Mouse (Mus musculus) gastrocnemius, postnatal 4 days (tissue): ENCODE data around the gene Ssc4d. TPM values are rescaled to one million over a fixed set of nuclear protein-coding genes. Genes with fewer than 3 reads are reported as not detected.

Experiments used
- DNase-seq, 2 experiments: peaks; one replicate each; pipeline ENCODE4 v3.0.0; 2021 to 2022; ENCODE audit warnings: low spot score in 2 of 2, mixed read lengths in 2 of 2
- total RNA-seq, 2 experiments: library from RNA; stranded (reverse); gene quantifications; 2 replicates each; pipeline ENCODE4 v1.2.3; 2021

The Ssc4d gene
- total RNA-seq, 2 experiments from 2014 or later = 1.3 to 1.6 TPM

DNA sequence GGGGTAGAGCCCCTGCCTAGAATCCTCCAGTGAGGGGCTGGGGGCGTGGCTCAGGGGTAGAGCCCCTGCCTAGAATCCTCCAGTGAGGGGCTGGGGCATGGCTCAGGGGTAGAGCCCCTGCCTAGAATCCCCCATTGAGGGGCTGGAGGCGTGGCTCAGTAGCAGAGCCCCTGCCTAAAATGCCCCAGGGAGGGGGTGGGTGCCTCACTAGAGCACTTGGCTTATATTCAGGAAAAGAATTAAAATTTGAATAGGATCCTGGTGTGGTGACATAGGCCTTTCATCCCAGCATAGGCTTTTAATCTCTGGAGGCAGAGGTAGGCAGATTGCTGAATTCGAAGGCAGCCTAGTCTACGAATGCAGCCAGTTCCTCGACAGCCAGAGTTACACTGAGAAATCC lies 5.0 kb upstream of the Ssc4d start:
- no peak for DNase-seq

DNA sequence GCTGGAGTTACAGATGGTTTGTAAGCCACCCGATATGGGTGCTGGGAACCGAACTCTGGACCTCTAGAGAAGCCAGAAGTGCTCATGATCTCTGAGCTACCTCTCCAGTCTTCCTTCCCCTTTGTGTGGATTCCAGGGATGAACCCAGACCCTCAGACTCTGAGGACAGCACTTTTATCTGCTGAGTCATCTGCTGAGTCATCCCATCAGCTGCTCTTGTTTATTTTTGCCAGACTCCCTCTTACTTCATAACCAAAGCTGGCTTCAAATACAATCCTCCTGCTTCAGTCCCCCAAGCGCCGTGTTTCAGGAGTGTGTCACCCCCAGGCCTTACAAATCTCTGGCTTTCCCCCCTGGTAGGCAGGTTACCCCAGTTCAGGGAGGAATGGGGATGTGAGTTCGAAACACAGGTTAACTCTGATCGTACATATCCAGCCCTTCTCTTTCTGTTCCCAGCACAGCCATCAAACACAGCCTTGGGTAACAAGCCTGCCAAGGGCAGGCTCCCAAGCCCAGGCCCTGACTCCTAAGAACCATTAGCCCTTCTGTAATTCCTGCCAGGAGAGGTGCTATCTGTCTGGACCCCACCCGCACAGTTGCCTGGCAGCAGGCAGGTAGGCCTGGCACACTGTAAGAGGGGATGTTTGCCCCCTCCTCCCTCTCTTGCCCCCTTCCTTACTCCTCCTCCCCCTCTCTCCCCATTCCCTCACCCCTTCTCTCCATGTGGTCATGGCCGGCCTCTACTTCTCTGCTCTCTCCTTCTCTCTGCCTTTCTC lies 1.8 kb upstream of the Ssc4d start:
- DNase-seq = no peak

DNA sequence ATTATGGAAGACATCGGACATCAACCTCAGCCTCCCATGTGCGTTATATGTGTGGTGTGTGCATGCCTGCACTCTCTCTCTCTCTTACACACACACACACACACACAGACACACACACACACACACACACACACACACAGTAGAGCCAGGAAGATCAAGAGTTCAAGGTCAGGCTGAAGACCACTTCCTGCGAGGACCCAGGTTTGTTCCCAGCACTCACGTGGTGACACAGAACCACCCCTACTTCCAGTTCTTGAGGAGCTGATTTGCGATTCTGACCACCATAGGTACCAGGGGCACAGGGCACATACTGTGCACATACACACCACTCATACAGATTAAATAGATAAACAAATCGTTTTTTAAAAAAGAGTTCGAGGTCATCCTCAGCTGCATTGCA lies 2.5 kb downstream of the Ssc4d start:
- no peak for DNase-seq

DNA sequence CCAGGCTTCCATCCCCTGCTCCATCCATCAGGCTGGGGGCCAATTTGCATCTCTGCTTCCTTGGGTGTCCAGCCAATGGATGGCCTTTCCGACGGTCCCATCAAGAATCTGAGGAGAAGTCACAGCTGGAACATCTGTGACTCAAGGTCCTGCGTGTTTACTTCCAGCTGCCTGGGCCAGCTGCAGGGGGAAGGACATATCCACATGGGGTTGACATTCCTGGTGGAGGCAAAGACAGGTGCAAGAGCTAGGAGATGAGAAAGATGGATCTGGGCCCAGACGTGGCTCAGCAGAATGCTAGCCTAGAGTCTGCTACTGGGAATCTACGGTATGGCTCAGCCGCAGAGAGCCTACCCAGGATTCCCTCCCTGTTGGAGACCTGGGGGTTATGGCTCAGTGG lies 4.1 kb downstream of the Ssc4d start:
- no peak for DNase-seq

DNA sequence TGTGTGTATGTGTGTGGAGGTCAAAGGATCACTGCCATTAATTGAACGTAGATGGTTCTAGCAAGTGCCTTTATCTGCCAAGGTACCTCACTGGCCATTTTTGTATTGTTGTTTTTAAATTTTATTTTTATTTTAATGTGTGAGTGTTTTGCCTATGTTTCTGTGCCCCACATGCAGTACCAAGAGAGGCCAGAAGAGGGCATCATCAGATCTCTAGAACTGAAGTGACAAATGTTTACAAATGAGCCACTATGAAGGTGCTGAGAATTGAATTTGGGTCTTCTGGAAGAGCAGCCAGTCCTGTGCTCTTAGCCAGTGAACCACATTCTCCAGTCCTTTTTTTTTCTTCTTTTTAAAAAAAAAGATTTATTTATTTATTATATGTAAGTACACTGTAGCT lies 5.5 kb downstream of the Ssc4d start:
- no peak for DNase-seq

DNA sequence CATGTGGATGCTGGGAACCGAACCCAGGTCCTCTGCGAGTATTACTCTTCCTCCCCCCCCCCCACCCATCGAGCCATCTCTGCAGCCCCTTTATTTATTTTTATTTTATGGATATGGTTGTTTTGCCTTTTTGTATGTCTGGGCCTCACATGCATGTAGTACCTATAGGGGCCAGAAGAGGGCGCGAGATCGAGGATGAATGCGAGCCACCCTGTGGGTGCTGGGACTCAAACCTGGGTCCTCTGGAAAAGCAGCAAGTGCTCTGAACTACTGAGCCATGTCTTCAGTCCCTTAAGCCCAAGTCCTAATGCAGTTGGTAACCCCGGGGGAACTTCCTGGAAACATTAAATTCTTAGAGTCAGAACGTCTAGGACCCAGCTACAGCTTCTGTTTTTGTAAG lies 7.5 kb downstream of the Ssc4d start:
- DNase-seq = no peak

DNA sequence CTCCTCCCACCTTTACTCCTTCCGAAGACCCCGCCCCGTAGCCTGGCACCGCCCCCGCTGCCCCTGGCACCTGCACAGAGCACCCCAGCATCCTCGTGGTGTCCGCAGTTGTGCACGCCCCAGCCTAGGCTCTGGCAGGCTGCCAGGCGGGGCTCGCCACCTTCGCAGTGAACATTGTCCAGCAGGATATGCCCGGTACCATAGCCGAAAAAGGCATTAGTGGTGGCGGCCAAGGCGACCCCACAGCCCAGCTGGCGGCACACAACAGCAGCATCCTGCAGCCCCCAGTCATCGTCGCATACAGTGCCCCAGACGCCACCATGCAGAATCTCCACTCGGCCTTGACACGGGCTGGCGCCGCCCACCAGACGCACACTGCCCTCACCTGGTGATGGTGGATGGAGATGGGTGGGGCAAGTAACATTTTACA lies 8.8 kb downstream of the Ssc4d start:
- no peak for DNase-seq

DNA sequence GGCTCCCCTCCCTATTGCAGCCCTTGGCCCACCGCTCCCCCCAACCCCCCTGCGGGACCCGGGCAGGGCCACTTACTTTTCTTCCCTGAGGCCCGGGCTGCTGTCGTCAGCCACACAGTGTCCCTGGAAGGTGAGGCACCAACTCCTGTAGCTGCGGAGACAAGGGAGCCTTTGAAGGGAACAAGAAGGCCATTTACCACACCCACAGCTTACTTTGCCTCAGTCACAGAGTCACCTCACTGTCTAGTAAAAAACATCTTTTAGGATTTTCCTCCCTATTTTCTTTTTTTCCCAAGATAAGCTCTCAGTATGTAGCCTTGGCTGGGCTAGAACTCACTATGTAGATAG lies 11.1 kb downstream of the Ssc4d start:
- DNase-seq = no peak

DNA sequence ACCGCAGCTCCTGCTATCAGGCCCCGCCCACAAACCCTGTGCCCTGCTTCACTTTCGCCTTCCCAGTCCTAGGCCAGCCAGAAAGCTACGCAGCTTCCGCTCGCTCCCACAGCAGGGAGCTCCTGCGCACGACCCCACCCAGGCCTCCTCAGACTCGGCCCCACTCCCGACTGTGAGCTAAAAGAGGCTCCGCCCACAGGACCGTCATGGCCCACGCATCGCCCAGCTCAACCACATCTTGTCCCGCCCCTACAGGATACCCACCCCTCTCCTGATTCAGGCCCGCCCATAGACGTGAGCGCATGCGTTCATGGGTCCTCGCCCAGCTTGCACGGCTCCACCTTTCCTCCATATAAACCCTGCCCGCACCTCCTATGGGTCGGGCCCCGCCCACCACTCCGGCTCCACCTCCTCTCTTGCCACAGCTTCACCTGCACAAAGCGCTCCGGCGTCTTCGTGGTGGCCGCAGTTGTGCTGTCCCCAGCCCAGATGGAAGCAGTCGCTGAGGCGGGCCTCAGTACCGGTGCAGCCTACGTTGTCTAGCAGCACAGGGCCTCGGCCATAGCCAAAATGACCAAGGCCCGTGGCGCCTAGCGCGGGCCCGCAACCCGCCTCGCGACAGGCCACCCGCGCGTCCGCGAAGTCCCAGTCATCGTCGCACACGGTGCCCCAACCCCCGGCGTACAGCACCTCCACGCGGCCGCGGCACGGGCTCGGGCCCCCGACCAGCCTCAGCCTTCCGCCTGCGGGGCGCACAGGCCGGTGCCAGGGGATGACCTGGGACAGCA lies 11.6 kb downstream of the Ssc4d start:
- DNase-seq = peak; percentile 87 to 97

DNA sequence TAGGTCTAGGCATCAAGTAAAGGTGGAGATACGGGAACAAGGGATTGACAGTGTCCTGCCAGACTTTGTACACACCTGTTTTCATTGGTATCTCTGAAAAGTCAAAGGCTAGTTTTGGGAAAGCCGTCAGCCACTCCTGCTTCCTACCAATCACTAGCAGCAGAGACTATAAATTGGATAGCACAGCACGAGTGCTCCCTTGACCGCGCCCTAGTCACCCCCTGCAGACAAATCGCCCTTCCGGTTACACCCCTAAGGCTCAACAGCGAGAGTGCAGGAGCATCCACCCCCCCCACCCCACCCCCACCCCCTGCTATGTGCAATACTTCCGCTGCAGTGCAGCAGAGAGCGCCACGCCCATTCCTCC lies 12.2 kb downstream of the Ssc4d start:
- no peak for DNase-seq

DNA sequence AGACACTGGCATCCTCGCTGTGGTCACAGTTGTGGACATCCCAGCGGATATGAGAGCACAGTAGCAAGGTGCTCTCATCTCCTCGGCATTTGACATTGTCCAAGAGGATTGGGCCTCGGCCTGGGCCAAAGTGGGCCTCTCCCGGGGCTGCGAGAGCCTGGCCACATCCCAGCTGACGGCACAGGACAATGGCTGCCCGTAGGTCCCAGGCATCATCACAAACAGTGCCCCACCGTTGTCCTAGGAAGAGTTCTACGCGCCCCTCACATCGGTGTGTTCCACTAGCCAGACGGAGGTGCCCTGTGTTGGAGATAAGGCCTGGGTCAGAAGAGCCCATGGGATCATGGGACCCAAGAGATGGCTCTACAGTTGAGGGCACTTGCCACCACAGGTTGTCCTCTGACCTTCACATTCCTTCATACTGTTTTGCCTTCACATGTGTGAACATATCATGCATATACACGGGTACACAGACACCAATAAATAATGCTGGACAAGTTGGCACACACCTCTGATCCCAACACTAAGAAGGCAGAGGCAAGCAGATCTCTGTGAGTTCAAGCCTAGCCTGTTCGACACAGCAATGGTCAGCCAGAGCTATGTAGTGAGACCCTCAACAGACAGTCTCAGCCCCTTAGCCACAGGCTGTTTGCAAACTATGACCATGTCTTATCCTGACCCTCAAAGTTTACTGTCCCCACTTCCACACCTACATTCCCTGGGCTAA lies 13.3 kb downstream of the Ssc4d start:
- no peak for DNase-seq

DNA sequence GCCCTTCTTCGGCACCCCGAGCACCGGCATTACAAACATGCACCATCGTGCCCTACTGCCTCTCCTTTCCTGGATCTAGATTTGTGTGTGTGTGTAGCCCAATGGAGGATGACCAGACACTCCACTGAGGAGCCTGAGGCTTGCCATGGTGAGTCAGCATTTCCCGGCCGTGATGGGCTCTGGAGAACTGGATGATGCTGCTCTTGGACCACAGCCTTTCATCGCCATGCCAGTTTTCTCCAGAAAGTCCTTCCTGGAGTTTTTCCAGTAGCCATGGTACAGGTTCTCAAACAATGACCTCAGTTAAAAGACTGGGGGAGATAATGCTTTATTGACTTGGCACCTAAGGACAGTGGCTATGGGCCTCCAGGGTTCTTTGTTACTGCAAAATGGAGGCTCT lies 14.4 kb downstream of the Ssc4d start:
- no peak for DNase-seq

DNA sequence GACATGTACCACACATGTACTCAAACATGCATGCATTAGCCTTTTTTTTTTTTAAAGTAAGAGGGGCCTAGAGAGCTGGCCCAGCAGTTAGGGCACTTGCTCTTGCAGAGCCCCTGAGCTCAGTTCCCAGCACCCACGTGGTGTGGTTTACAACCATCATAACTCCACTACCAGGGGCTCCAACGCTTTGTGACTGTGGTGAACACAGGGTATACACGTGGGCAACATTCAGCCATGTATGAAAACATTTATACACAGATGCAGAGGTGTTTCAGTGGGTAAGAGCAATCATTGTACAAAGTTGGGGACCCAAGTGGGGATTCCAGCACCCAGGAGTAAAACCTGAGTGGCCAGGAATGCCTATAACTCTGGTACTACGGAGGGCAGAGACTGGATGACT lies 16.0 kb downstream of the Ssc4d start:
- no peak for DNase-seq

DNA sequence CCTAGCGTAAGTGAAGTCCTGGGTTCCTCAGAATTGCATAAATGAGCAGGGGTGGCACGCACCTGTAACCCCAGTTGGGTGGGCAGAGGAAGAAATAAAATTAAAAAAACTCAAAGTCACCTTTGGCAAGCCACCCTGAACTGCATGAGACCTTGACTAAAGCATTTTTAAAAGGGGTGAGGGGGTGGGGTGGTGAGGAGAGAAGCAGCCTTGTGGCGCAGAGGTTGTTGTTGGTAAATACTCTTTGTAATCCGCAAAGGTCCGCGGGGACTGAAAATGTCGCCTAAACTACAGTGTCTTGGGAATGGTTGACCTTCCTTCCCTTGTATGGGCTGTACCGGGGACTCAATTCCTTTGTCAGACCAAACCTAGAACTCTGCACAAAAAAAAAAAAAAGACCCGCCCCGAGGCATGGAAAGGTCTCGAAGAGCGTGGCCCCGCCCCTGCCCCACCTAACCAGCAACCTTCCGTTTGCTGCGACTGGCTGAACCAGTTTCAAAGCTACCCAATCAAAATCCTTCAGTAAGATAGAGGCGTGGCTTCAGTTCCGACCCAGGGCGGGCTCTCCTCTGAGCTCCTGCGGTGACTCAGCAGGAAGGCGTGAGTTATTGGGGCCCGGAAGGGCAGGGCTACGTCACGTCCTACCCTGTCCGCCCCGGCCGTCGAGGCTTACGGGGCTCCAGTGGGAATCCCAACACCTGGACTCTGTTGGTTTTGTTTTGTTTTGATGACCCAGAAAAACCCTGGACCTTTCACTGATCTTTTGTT lies 16.9 kb downstream of the Ssc4d start:
- DNase-seq = peak; percentile 78 to 92

DNA sequence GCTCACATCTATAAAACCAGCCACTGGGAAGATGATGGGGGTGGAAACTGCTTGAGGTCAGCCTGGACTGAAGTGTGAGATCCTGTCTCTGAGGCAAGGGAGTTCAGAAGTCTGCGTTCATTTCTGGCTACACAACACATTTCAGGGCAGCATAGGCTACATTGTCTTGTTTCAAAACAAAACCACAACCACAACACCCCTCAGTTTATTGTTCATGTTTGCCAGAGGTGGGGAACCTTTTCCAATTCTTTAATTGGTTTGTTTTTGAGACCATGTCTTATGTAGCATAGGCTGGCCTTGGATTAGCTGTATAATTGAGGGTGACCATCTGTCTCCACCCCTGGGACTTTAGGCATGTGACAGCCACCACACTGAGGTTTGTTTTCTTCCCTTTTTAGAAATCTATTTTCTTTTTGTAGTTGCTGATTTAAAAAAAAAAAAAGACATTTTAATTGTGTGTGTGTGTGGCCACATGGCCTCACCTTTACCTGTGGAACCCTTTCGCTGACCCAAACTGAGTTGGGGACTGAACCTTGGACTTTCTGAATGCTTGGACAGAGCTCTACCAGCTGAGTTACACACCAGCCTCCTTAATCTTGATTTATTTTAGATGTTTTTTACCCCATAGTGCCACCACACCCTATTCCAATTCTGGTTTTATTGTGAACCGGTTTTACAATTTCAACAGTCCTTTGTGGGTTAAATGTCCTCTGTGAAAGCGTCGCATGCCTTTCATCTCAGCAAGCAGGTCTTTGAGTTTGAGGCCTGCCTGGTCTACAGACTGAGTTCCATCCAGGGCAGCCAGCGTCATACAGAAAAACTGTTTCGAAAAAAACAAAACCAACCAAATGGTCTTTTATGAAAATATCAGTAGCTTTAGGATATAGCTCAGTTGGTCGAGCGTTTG lies 17.8 kb downstream of the Ssc4d start:
- DNase-seq = no peak

DNA sequence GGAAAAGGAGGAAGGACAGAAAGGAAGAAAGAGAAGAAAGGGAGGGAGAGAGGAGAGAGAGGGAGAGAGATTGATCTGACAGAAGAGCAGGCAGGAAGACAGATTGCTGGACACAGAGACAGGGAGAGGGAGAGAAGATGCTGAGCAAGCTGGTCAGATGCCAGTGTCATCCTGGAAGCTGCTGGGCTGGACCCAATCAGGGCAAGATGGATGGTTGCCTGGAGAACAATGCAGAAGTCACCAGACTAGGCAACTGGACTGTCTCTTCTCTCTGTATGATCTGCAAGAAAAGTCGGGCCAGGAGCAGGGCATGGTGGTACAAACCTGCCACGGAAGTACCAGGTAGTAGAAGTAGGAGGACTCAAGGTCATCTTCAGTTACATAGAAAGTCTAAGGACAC lies 21.5 kb downstream of the Ssc4d start:
- DNase-seq = no peak

DNA sequence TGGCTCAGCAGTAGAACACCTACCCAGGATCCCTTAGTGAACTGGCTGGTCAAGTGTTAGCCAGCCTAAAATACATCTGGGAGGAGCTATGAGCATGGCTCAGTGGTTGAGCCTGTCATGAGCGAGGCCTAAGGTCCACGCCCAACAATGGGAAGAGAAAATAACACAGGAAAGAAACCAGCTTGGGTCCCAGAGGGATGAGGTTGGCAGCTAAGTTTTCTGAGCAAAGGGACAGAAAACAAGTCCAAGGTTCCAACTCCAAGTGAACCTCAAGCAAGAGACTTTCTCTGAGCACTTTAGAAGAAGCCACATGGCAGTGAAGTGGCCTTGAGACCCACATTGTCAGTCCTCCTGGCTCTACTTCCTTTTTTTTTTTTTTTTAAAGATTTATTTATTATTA lies 22.7 kb downstream of the Ssc4d start:
- no peak for DNase-seq

DNA sequence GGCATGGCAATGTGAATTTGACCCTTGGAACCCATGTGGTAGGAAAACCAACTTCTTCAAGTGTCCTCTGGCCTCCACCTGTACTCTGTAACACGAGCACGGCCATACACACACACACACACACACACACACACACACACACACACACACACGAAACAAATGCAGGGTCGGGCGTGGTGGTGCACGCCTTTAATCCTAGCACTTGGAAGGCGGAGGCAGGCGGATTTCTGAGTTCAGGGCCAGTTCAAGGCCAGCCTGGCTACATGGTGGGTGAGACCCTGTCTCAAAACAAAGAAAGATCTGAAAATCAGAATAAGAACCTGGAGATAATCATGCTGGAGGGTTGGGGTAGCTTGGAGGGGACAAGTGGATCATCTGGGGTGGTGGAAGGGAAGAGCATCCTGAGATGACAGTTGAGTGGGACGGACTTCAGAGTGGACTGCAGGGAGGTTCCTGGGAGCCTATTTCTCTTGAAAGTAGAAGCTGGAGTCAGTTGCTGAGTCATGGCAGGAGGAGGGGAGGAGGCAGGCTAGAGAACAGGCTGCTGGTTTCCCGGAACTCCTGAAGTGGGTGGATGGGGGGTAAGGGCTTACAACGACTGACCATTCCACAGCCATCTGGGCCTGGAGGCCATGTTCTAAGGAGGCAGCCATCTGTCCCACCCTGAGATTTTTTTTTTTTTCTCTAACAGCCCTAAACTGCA lies 23.5 kb downstream of the Ssc4d start:
- DNase-seq = no peak

DNA sequence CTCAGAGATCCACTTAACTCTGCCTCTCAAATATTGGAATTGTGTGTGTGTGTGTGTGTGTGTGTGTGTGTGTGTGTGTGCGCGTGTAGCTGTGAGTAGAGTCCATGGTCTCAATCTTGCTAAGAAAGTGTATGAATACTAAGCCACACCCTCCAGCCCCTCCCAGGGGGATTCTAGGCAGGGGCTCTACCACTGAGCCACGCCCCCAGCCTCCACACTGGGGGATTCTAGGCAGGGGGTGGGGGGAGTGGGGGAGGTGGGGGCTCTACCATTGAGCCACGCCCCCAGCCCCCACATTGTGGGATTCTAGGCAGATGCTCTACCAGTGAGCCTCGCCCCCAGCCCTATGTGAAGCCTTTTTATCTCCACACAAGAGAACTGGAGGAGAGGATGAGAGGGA lies 27.7 kb downstream of the Ssc4d start:
- DNase-seq = no peak

DNA sequence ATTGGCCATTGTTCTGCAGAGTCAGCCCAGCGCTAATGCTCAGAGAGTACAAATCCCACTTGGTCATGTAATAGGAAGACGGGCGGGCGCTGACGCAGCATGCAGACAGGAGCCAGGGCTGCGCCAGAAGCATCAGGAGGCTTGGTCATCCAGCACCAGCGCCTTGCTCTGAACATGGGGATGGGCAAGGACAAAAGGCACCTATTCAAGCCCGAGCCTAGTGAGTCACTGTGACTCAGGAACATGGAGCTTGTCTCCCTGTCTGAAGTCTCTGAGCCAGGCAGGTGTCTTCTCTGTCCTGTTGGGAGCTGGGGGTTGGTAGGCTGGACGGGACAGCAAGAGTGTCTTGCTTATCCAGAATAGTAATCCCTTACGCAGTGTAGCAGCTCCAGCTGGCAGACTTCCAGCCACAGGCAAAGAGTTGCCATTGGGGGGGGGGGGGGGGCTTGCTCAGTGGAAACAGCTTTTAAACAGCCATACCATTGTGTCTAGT lies 28.4 kb downstream of the Ssc4d start:
- DNase-seq = no peak
